Mouse (Mus musculus): ENCODE measurements around the gene Gm609. TPM values are rescaled to one million over a fixed set of nuclear protein-coding genes. Genes with fewer than 3 reads are reported as not detected.

The Gm609 gene
- polyA plus RNA-seq, 1 experiment from 2014 or later = not detected

DNA sequence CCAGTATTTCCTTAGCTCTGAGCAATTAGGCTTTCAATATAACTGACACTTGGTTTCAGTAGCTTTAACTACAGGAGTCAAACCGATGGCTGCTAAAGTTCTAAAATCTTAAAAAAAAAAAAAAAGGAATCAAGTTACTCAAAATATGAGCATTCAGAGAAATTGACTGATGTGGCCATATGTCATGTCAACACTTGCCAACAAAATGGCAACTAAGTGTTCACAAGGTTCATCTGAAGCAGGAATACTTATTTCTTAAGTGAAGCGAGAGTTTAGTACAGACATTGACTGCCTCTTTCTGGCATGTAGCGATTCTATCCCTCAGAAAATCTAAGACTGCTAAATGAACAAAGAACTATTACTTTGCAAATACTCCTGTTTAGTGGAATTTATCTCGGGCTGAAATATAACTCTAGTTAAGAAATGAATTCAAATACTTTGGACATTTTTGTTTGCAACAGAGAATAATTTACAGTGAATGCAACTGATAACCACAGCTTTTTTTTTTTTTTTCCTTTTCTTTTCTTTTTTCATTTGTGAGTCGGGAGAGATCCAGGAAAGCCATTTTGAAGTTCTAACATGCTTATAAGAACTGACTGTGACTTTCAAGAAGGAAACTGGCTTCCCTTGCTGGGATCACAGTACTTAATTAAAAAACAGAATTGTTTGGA, 102.3 kb downstream of the Gm609 start:
- 64% methylated on average over 5 of the region's 5 CpGs for WGBS
- H3K27me3 ChIP-seq = no peaks in the 10 kb centered on the region
- ATAC-seq (ENCODE audit: insufficient number of reproducible peaks, insufficient read depth, low FRiP score, low TSS enrichment) = no peak
- no peaks in the 10 kb centered on the region for H3K4me1 ChIP-seq
- H3K27ac ChIP-seq = no peak overlapping the region
- no peaks in the 10 kb centered on the region for H3K36me3 ChIP-seq
- no peaks in the 10 kb centered on the region for H3K9me3 ChIP-seq
- H3K4me3 ChIP-seq = no peak overlapping the region
- H3K9ac ChIP-seq = no peak overlapping the region
- H3K4me2 ChIP-seq (replicated peaks) = no peak overlapping the region

DNA sequence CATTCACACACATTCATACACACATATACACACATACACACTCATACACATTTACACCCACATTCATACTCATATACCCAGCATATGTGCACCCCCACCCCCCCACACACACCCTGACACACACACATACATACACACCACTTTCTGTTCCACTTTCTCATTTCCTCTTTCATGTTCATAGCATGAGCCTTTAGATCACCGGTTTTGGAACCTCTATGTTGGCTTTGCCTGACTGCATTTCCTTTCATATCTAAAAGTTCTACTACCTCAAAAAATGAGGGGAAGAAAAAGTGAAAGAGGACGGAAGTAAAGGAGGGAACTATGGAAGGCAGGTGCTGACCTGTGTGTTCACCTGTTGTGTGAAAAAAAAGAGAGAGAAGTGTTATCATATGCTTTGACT, 102.9 kb downstream of the Gm609 start:
- H3K27me3 ChIP-seq = no peaks in the 10 kb centered on the region
- no peaks in the 10 kb centered on the region for H3K9me3 ChIP-seq
- WGBS = 84% methylated on average over 2 of the region's 2 CpGs

DNA sequence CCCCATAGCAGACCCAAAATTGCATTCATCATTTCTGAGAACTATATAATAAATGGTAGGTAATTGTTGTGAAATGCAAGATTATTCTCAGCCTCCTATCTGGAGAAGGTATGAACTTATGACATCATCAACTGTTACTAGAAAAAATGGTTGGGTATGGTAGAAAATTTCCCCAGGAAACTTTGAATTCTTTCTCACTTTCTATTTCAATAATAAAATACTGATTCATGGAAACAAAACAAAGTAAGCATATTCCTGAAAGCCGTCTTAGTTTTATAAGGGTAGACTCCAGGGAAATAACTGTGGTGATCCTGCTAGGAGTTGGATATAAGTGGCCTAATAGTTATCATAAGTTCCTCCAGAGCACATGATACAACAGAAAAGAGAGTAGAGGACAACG, 103.7 kb downstream of the Gm609 start:
- Histone ChIP-seq H3K27me3 (no peaks in the 10 kb centered on the region), H3K4me1 (no peaks in the 10 kb centered on the region), H3K36me3 (no peaks in the 10 kb centered on the region), H3K4me2 (replicated peaks) (no peak overlapping the region), H3K9ac (no peak overlapping the region), H3K4me3 (no peak overlapping the region), H3K27ac (no peak overlapping the region), H3K9me3 (no peaks in the 10 kb centered on the region)
- 80% methylated on average over 2 of the region's 2 CpGs for WGBS
- no peak for ATAC-seq (ENCODE audit: insufficient number of reproducible peaks, insufficient read depth, low FRiP score, low TSS enrichment)

More for the DNA sequence above, 102.9 kb downstream of the Gm609 start:
- Histone ChIP-seq H3K36me3 (no peaks in the 10 kb centered on the region), H3K9ac (no peak overlapping the region), H3K4me3 (no peak overlapping the region), H3K4me2 (replicated peaks) (no peak overlapping the region), H3K27ac (no peak overlapping the region), H3K4me1 (no peaks in the 10 kb centered on the region)
- ATAC-seq (ENCODE audit: insufficient number of reproducible peaks, insufficient read depth, low FRiP score, low TSS enrichment) = no peak

DNA sequence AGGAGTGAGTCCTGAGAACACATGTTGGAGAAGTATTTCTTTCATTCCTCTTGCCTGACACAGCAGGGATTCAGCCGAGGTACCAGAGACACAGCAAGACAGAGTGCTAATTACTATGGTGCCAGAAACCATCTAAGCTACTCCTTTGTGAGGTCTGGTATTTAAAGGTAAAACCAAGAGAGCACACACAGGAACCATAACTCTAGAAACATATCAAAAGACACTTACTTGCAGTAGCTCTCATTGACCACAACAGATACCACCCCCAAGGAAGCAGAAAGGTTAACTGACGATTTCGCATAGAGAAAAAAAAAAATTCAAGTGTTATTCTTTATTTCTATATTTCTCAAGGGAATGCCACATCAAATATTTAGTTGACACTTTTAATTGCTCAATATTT, 111.0 kb downstream of the Gm609 start:
- 81% methylated on average over 3 of the region's 3 CpGs for WGBS
- Histone ChIP-seq H3K27ac (no peak overlapping the region), H3K36me3 (no peaks in the 10 kb centered on the region), H3K27me3 (no peaks in the 10 kb centered on the region), H3K4me3 (no peak overlapping the region), H3K9me3 (no peaks in the 10 kb centered on the region), H3K4me2 (replicated peaks) (no peak overlapping the region), H3K4me1 (no peaks in the 10 kb centered on the region), H3K9ac (no peak overlapping the region)
- no peak for ATAC-seq (ENCODE audit: insufficient number of reproducible peaks, insufficient read depth, low FRiP score, low TSS enrichment)

DNA sequence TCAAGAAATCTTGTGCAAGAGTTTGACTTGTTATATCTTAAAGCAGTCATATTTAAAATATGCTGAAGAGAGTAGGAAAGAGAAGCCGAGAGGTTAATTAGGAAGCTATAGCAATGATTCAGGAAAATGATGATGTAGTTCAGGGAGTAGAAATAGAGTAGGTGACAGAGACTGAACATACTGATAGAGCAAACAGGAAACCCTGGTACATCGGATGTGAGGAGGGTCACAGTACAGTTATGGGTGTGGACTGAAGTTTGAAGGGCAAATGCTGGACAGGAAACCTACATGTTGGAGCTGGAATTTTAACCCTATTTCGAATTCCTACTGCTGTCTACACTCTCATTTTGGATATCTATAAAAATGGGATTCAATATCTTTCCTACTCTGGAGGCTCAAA, 113.8 kb downstream of the Gm609 start:
- Histone ChIP-seq H3K36me3 (no peaks in the 10 kb centered on the region), H3K27me3 (no peaks in the 10 kb centered on the region), H3K27ac (no peak overlapping the region), H3K9me3 (no peaks in the 10 kb centered on the region), H3K4me1 (no peaks in the 10 kb centered on the region), H3K4me3 (no peak overlapping the region), H3K9ac (no peak overlapping the region), H3K4me2 (replicated peaks) (no peak overlapping the region)
- no peak for ATAC-seq (ENCODE audit: insufficient number of reproducible peaks, insufficient read depth, low FRiP score, low TSS enrichment)
- WGBS = 76% methylated on average over 3 of the region's 3 CpGs

DNA sequence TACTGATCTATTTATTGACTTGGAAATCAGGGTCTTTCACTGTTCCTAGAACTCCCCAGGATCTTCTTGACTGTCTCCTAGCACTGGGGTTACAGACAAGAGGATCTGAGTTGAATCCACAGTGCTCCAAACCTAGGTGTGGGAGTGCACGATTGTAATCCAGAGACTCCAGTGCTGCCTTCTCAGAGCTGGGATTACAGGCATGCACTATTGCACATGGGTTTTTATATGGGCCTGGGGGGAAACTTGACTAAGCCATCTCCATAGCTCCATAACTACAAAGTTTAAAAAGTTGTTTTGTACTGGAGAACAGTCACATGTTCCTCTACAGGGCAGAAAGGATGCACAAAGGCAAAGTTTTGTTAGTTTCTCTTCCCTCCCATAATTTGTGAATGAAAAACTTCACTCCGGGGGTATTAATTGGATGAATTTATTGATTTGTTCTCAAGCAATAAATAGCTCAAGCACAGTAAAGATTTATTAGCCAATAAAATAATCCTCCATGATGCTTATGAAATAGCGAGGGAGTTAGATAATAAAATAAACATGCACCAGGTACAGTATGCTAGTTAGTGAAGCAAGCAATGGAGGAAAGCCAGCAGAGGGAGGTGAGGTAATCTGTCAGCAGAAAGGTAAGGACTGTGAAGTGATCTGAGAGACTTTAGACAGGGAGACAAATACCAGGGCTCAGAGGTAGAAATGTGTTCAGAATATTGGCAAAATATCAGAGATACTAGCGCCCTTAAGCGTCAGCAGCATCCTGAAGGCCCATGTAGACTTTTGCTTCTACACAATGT, 114.4 kb downstream of the Gm609 start:
- no peaks in the 10 kb centered on the region for H3K9me3 ChIP-seq
- no peaks in the 10 kb centered on the region for H3K4me1 ChIP-seq
- ATAC-seq (ENCODE audit: insufficient number of reproducible peaks, insufficient read depth, low FRiP score, low TSS enrichment) = no peak
- no peak overlapping the region for H3K4me2 ChIP-seq (replicated peaks)
- WGBS = 91% methylated on average over 5 of the region's 5 CpGs
- H3K4me3 ChIP-seq = no peak overlapping the region
- H3K27me3 ChIP-seq = no peaks in the 10 kb centered on the region
- H3K9ac ChIP-seq = no peak overlapping the region
- H3K27ac ChIP-seq = no peak overlapping the region
- no peaks in the 10 kb centered on the region for H3K36me3 ChIP-seq

DNA sequence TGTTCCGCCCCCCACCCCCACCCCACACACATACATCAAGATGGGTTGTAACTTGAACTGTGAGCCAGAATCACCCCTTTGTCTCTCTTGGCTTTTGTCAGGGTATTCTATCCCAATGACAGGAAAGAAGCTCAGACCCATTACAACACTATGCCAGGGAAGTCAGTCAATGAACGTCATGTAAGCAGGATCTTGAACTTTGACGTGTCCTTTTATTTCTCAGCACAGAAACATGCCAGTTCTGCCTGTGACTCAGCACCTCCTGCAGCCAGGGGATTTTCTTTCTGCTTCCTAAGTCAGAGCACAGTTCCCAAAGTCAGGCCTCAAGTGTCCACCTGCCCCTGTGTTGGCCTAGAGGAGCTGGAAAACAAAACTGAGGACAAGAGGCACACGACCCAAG, 115.4 kb downstream of the Gm609 start:
- Histone ChIP-seq H3K9me3 (no peaks in the 10 kb centered on the region), H3K27ac (no peak overlapping the region), H3K4me3 (no peak overlapping the region), H3K4me2 (replicated peaks) (no peak overlapping the region), H3K36me3 (no peaks in the 10 kb centered on the region), H3K27me3 (no peaks in the 10 kb centered on the region), H3K4me1 (no peaks in the 10 kb centered on the region), H3K9ac (no peak overlapping the region)
- ATAC-seq (ENCODE audit: insufficient number of reproducible peaks, insufficient read depth, low FRiP score, low TSS enrichment) = no peak
- 74% methylated on average over 4 of the region's 4 CpGs for WGBS

DNA sequence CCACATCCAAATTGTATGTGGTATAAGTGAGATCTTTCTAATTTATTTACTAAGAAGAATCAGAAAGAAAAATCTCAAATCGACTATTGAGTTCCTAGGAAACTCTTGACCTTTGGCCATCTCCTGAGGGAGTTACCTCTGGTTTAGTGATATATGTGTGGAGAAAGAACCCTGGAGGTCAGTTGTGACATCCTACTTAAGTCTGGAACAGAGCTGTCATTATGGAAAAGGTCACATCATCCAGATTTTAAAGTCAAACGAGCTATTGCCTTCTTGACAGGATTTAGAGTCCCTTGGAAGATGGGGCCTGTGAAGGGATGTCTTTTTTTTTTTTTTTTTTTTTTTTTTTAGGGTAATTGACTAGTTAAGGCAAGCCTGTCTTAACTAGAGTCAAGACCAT, 116.0 kb downstream of the Gm609 start:
- H3K4me2 ChIP-seq (replicated peaks) = no peak overlapping the region
- H3K4me1 ChIP-seq = no peaks in the 10 kb centered on the region
- H3K4me3 ChIP-seq = no peak overlapping the region
- H3K27ac ChIP-seq = no peak overlapping the region
- no peaks in the 10 kb centered on the region for H3K36me3 ChIP-seq
- no peaks in the 10 kb centered on the region for H3K27me3 ChIP-seq
- H3K9ac ChIP-seq = no peak overlapping the region
- 30% methylated on average over 2 of the region's 2 CpGs for WGBS
- ATAC-seq (ENCODE audit: insufficient number of reproducible peaks, insufficient read depth, low FRiP score, low TSS enrichment) = no peak
- H3K9me3 ChIP-seq = no peaks in the 10 kb centered on the region

DNA sequence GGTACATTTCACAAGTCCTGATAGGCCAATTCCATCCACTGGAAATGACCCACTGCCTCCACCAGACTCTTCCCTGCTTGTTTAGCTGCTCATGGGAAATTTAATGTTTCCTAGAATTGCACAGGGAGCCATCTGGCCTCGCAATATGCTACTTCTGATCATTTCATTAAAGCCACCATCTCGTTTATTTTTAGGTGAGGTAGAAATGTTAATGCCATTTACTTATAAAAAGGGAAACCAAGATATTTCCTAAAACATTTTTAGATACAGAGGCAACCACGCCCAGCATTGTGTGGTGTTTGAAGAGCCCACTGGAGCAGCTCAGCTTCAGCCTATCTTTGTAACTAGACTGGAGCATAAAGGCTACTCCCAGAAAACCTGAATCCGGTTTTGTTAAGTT, 116.5 kb downstream of the Gm609 start:
- no peaks in the 10 kb centered on the region for H3K27me3 ChIP-seq
- no peak overlapping the region for H3K9ac ChIP-seq
- no peak overlapping the region for H3K4me3 ChIP-seq
- no peaks in the 10 kb centered on the region for H3K4me1 ChIP-seq
- H3K27ac ChIP-seq = no peak overlapping the region
- H3K4me2 ChIP-seq (replicated peaks) = no peak overlapping the region
- no peaks in the 10 kb centered on the region for H3K9me3 ChIP-seq
- WGBS = 74% methylated on average over 4 of the region's 4 CpGs
- H3K36me3 ChIP-seq = no peaks in the 10 kb centered on the region
- ATAC-seq (ENCODE audit: insufficient number of reproducible peaks, insufficient read depth, low FRiP score, low TSS enrichment) = no peak

DNA sequence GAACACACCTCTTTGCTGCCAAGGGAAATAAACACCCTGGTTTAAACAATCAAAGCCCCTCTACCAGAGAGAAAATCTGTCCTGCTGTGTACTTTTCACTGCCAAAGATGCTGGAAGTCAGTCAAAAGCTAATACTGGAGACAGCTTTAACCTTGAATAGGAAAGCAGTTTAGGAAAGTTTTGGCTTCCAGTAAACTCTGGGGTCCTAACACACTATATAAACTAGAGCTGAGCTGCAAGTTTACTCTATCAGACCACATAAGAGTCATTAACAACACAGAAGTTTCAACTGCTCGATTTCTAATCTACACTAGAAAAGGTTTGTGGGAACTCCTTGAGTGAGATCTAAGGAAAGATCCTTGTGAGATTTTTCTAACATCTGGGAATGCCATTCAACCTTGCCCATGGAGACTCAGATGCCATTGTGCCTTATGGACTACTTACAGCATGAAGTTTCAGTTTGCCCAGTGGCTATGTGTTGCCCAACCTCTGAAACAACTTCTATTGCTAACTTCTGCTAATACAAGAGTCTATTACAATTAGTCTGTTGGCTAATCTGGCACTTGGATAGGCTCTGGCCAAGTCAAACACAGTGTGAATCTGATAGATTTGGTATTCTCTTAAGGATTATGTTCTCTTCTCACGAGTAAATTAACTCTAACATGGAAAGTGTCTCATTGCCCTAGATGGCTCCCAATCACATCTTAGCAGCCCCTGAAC, 117.1 kb downstream of the Gm609 start:
- WGBS = 73% methylated on average over 2 of the region's 2 CpGs
- no peak overlapping the region for H3K9ac ChIP-seq
- H3K9me3 ChIP-seq = no peaks in the 10 kb centered on the region
- H3K27ac ChIP-seq = no peak overlapping the region
- no peaks in the 10 kb centered on the region for H3K36me3 ChIP-seq
- no peak overlapping the region for H3K4me2 ChIP-seq (replicated peaks)
- no peaks in the 10 kb centered on the region for H3K4me1 ChIP-seq
- no peak overlapping the region for H3K4me3 ChIP-seq
- no peaks in the 10 kb centered on the region for H3K27me3 ChIP-seq
- no peak for ATAC-seq (ENCODE audit: insufficient number of reproducible peaks, insufficient read depth, low FRiP score, low TSS enrichment)

DNA sequence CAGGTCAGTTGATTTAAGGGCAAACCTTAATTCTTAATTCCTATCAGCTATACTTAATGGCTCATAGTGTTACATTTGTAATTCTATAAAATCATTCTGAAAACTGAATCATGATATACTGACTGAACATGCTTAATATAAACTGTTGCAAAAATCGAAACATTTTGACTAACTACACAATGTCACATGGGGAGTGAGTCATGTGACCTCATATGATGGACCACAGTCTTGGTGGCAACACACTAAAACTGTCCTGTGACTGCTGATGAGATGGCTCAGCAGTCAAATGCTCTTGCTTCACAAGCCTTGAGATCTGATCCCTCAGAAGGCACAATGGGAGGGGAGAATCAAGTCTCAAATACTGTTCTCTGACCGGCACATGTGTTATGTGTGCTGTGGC, 118.7 kb downstream of the Gm609 start:
- no peak for ATAC-seq (ENCODE audit: insufficient number of reproducible peaks, insufficient read depth, low FRiP score, low TSS enrichment)
- H3K27me3 ChIP-seq = no peaks in the 10 kb centered on the region
- 84% methylated on average over 2 of the region's 2 CpGs for WGBS

DNA sequence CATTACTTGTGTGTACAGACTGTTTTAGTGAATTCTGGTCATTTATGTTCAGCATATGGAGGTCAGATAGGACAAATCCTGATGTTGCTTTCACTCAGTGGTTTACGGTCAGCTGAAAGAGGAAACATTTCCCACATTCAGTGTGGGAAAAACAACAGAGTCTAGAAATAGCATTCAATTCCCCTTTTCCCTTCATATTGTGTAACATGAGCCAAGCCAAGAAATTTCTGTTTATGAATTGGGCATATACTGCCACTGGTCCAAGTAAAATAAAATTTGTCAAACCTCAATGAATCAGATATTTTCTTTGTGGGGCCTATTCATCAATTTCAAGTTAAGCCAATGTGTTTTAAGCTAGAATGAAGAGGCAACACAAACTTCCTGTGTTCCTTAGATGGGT, 121.7 kb downstream of the Gm609 start:
- Histone ChIP-seq H3K4me1 (no peaks in the 10 kb centered on the region), H3K9ac (no peak overlapping the region), H3K36me3 (no peaks in the 10 kb centered on the region), H3K4me2 (replicated peaks) (no peak overlapping the region), H3K4me3 (no peak overlapping the region), H3K27ac (no peak overlapping the region), H3K9me3 (no peaks in the 10 kb centered on the region), H3K27me3 (no peaks in the 10 kb centered on the region)
- WGBS = 88% methylated on average over 1 of the region's 1 CpGs
- ATAC-seq (ENCODE audit: insufficient number of reproducible peaks, insufficient read depth, low FRiP score, low TSS enrichment) = no peak

More for the DNA sequence above, 118.7 kb downstream of the Gm609 start:
- H3K9ac ChIP-seq = no peak overlapping the region
- no peak overlapping the region for H3K4me3 ChIP-seq
- no peaks in the 10 kb centered on the region for H3K9me3 ChIP-seq
- no peaks in the 10 kb centered on the region for H3K4me1 ChIP-seq
- H3K27ac ChIP-seq = no peak overlapping the region
- no peaks in the 10 kb centered on the region for H3K36me3 ChIP-seq
- no peak overlapping the region for H3K4me2 ChIP-seq (replicated peaks)

Data from embryonic facial prominence, embryonic 12.5 days (tissue).